Mouse (Mus musculus) spleen, embryonic (tissue): ENCODE results near the gene Tubgcp4.
"Not testable (repeated sequence)": the region's sequence is repeated elsewhere in the genome, so short reads cannot be mapped to it uniquely, and the experiment has no call there.

ENCODE experiments used
- CTCF ChIA-PET: fragments of 350-600 bp; sonication (Branson Sonifier 250); formaldehyde crosslinking; loops from one replicate; lab custom pipeline; 2022; lab: Charles Lee

The Tubgcp4 gene

DNA sequence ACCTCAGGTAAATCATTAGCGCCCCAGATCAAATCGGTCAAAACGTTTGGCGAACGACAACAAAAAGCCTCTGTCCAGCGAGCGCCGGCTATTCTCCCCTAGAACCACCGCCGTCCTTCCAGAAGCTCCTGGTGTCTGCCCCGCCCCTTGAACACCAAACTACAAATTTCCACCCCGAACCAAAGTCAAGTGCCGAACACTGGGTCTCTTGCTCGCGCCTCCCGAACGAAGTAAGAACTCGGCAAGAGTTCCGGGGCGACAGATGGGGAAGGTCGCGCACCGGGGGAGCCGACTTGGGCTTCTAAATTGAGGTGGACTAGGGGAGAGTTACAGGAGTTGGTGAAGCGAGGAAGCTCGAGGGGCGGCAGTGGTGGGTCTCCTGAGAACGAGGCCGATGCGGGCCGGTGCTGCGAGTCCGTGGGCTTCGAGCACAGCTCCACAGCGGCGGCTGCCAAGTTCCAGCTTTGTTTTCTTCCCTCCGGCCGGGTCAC lies at the start of gene Tubgcp4:
Tubgcp4 (plus strand) TSS at position 174 of the 491 bp plus-strand sequence.
- CTCF ChIA-PET = interaction anchor here (0.6 to 0.7 kb wide), 2 partner anchors 17 to 1883 kb away, joined by 4 read pairs; no protein-coding TSS in a partner anchor

DNA sequence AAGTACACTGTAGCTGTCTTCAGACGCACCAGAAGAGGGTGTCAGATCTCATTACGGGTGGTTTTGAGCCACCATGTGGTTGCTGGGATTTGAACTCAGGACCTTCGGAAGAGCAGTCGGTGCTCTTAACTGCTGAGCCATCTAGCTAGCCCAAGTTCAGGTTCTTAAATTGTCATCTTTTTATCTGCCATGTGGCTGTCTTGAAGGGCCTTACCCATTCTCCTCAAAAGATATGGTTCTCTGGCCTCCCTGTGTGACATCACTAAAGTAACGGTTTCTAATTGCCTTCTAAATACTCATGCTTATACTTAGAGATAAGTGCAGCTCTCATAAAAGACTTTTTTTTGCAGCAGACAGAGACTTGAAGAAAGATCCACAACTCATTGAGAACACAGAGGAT lies 44.2 kb upstream of the Tubgcp4 start:
- CTCF ChIA-PET = not testable (repeated sequence)

- CTCF ChIA-PET = interaction anchor here (0.6 kb wide), 1 partner anchor 1829 kb away, joined by 3 read pairs; no protein-coding TSS in a partner anchor
Observed at GRCm38 (mm10) chr2:121127536-121127935, 42.9 kb upstream of the Tubgcp4 start.

GRCm38 (mm10) chr2:121128865-121129620 lies 41.4 kb upstream of the Tubgcp4 start:
- CTCF ChIA-PET = no interaction called here

GRCm38 (mm10) chr2:121132822-121133221 lies 37.6 kb upstream of the Tubgcp4 start:
- CTCF ChIA-PET = no interaction called here

GRCm38 (mm10) chr2:121137371-121137770 lies 33.1 kb upstream of the Tubgcp4 start:
- CTCF ChIA-PET = interaction anchor here (0.6 kb wide), 1 partner anchor 335 kb away, joined by 3 read pairs; no protein-coding TSS in a partner anchor

DNA sequence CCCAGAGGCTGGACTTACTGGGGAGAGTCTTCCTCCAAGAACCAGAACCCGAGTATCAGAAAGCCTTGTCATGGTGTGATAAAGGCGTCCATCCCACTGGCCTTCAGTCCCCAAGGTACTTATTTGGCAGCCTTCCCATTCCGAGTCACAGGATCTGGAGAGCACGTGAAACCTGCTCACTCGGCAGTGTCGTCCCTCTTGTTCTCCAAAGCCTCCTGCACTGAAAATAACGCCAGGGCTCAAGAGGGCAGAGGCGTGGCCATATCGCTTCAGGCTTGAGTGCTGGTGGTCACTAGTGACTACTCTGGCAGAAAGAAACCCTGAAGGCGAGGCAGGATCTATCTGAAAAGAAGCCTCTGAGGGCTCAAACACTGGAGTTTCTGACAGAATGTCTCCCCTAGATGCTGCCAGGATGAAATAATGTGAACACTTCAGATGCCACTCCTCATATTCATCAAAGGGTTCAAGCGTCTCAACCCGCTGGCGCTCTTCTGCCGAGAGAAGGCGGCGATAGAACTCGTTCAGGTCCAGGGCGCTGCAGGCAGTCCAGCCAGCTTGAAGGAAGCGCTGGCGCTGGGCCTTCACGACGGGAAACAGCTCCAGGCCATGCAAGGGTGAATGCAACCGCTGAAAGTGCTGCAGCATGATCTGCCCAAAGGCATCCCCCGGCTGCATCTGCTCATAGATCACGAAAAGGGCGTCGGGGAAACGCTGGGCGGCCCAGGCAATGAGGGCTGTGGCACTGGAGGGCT lies 31.0 kb upstream of the Tubgcp4 start:
- CTCF ChIA-PET = no interaction called here

DNA sequence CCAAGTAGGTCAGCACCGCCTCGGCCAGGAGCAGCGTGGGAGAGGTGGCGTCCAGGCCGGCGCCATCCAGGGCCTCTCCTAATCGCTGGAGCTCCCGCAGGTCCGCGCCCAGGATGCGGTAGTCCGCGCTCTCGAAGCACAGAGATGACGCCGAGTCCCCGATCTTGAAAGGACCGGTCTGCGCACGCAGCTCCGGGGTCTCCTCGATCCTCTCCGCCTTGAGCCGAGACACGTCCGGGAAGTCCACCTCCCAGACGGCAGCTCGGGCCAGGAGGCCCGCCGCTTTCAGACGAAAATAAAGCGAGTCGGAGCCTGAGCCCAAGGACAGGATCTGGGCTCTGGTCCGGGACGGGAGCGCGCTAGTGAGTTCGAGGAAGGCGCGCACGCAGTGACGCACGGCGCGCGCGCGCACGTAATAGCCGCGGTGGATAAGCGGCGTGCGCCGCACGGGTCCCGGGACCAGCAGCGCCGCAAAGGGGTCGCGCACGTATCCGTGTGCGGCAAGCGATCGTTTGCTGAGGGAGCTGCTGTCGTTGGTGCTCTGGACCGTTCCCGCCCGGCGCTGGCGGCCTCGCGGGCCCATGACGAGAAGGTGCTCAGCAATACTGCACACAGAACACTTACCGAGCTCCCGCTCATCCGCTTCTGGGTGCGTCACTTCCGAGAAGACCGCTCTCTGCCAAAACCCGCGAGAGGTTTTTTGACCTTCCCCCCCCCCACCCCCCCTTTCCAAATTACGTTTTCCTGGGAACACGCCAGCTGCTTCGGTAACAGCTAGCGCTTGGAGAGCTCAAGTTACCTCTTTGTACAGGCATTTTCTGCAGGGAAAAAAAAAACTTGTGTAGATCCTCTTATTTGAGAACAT lies 30.2 kb upstream of the Tubgcp4 start, which contains the start of the genes Adal and Lcmt2:
Adal (plus strand) TSS at position 411 of the 865 bp plus-strand sequence.
Lcmt2 (minus strand) TSS at position 636 of the 865 bp plus-strand sequence.
- CTCF ChIA-PET = interaction anchor here (0.7 kb wide), 1 partner anchor 29 kb away, joined by 4 read pairs; no protein-coding TSS in a partner anchor

GRCm38 (mm10) chr2:121141216-121142035 lies 29.0 kb upstream of the Tubgcp4 start:
- CTCF ChIA-PET = no interaction called here

GRCm38 (mm10) chr2:121142415-121142814 lies 28.0 kb upstream of the Tubgcp4 start:
- CTCF ChIA-PET = no interaction called here

DNA sequence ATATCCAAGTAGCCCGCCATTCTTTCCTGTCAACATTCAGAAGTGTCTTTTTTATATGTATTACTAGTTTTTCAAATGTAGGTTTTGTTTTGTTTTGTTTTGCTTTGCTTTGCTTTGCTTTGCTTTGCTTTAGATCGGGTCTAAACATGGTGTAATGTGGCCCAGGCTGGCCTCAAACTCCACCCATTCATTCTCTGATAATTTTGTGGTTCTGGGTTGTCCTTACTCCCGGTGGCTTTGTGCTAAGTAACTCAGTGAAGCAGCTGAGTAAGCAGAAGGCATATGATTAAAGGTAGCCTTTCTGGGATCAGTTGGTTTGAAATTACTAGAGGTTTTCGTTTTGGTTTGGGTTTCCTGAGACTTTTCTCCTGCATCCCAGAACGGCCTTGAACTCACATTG lies 20.8 kb upstream of the Tubgcp4 start:
- CTCF ChIA-PET = no interaction called here

GRCm38 (mm10) chr2:121153100-121153499 lies 17.4 kb upstream of the Tubgcp4 start:
- CTCF ChIA-PET = no interaction called here

DNA sequence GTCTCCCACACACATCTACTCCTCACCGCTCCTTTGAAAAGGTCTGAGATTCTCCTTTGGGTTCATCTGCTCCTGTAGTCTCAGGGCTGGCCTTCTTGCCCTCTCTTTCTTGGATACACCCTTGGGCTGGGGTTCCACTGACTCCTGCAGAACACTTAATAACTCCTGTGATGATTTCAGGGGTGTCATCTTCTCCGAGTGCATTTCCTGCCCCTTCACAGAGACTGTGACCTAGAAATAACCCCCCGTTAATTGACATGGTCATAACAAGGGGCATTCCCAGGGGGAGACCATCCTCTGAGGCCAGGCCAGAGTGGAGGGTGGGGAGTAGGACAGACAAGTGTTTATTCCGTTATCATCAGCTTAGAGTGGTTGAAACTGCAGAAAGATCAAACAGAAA lies 1.3 kb upstream of the Tubgcp4 start:
- CTCF ChIA-PET = interaction anchor here (0.6 kb wide), 1 partner anchor 29 kb away, joined by 4 read pairs; the partner anchor contains the start of genes Adal and Lcmt2

GRCm38 (mm10) chr2:121169902-121170301 lies 552 bp upstream of the Tubgcp4 start:
- CTCF ChIA-PET = interaction anchor here (0.6 kb wide), 1 partner anchor 29 kb away, joined by 4 read pairs; the partner anchor contains the start of genes Adal and Lcmt2

DNA sequence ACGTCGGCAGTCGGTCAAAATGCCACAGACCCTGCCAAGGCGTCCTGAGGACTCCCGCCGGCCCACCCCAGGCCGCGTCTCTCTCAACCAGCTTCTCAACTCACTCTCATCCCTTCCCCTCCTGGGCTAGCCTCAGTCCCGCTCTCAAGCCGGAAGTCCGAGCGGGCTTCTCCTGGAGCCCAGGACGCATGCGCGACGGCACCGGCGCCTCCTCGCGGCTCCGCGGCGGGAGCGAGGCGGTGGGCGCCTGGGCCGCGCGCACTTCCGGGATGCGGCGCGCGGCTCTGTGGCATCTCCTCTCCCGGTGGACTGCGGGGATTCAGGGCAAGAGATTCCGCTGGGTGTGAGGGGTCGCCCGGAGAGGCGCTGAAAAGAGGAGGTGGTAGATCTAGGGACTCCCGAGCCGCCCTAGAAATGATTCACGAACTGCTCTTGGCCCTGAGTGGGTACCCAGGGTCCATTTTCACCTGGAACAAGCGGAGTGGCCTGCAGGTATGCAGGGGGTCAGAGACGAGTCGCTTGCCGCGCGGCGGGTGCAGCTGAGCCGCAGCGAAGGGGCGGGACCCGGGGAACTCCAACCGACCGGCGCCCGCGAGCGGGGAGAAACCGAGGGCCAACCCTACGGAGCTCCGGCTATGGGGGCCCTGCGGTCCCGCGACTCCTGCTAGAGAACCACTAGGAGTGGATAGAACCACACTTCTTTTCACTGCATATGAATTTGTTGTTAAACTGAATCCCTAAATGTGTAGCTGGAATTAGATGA lies 707 bp downstream of the Tubgcp4 start, which contains the start of gene Zscan29:
Zscan29 (minus strand) TSS at position 146 of the 763 bp plus-strand sequence.
- CTCF ChIA-PET = interaction anchor here (0.6 to 0.7 kb wide), 3 partner anchors 16 to 1883 kb away, joined by 3 to 4 read pairs (median 4); no protein-coding TSS in a partner anchor

- CTCF ChIA-PET = no interaction called here
Observed at GRCm38 (mm10) chr2:121178828-121179479, 8.5 kb downstream of the Tubgcp4 start.

GRCm38 (mm10) chr2:121183431-121183830 lies 13.0 kb downstream of the Tubgcp4 start:
- CTCF ChIA-PET = no interaction called here

- CTCF ChIA-PET = no interaction called here
Observed at GRCm38 (mm10) chr2:121184142-121184541, 13.7 kb downstream of the Tubgcp4 start.

DNA sequence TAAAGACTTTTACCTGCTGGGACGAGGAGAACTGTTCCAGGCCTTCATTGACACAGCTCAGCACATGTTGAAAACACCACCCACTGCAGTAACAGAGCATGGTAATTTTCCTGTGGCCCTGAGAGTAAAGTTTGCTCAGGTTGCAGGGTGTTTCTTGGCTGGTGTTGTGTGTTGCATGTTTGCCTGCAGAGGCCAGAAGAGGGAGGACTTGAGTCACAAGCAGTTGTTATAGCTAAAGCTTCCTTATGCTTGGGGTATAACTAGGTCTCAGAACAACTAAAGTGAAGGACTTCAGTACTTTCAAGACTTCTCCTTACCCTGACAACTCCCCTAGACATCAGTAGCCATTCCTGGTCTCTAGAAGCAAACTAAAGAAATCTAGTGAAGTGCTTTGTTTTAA lies 18.1 kb downstream of the Tubgcp4 start:
- CTCF ChIA-PET = no interaction called here
